Mouse (Mus musculus): ENCODE results near the gene Cage1.

- TF ChIP-seq CTCF (IDR thresholded peaks at IDR 0.05; ENCODE audit: extremely low read depth, insufficient read depth, low read length) (no peak), POLR2A (IDR thresholded peaks at IDR 0.05; ENCODE audit: extremely low read depth, insufficient read depth, low read length) (no peak)
These were observed 34.1 kb upstream of the Cage1 start for GRCm38 (mm10) chr13:38070945-38071344.
